In genomic region chr7:71379826-71380825, GRCm38 (mm10) we compare ENCODE assay signal across 12 mouse cellular contexts. TPM values are rescaled to one million over a fixed set of nuclear protein-coding genes. Genes with fewer than 3 reads are reported as not detected.
DNase-seq lines count a peak whose midpoint lies in the region; ATAC-seq lines count a peak whose summit lies in the region.
"Had no signal": no experiment of that assay in that cellular context is flagged by ENCODE, and none has a peak within 500 bp of the region (broad histone marks: within the 10 kb centered on the region; RNA-seq: fewer than 3 reads in every experiment).

No protein-coding gene starts in this region.

- H3K4me3 ChIP-seq in heart, embryonic 15.5 days: no peak overlapping the region
- no peak overlapping the region for H3K4me3 ChIP-seq in midbrain, embryonic 12.5 days
- H3K4me3 ChIP-seq in midbrain, embryonic 15.5 days: no peak overlapping the region
- H3K4me3 ChIP-seq in heart, embryonic 16.5 days (ENCODE audit: low read length): no peak overlapping the region
- H3K4me3 ChIP-seq in stomach, embryonic 15.5 days (replicated peaks): no peak overlapping the region

- no peak for DNase-seq in heart, adult 18-20 months
- no peak for DNase-seq in cerebellum, adult 11-12 months
- DNase-seq in right cerebral cortex, adult 18-20 months: no peak
- DNase-seq: layer of hippocampus, postnatal 36 days had no signal

- no peak for ATAC-seq in heart, embryonic 15.5 days (replicated peaks; ENCODE audit: insufficient number of reproducible peaks, insufficient read depth, low FRiP score, low read depth)
- ATAC-seq in midbrain, embryonic 12.5 days (ENCODE audit: low FRiP score, low read depth): no peak
- ATAC-seq in midbrain, embryonic 15.5 days (replicated peaks): no peak
- 0 out of 2 replicates have a peak, but pooled peaks have one; percentile 25 for ATAC-seq in heart, embryonic 16.5 days (replicated peaks; ENCODE audit: extremely low read depth, insufficient read depth, low FRiP score)
- ATAC-seq in stomach, embryonic 15.5 days (ENCODE audit: insufficient read depth, low FRiP score, low read depth): no peak

- no peaks in the 10 kb centered on the region for H3K36me3 ChIP-seq in heart, embryonic 15.5 days
- no peaks in the 10 kb centered on the region for H3K36me3 ChIP-seq in midbrain, embryonic 12.5 days
- H3K36me3 ChIP-seq in midbrain, embryonic 15.5 days (replicated peaks): no peaks in the 10 kb centered on the region
- H3K36me3 ChIP-seq in heart, embryonic 16.5 days (ENCODE audit: control insufficient read depth, insufficient read depth): no peaks in the 10 kb centered on the region
- H3K36me3 ChIP-seq in stomach, embryonic 15.5 days: no peaks in the 10 kb centered on the region

- H3K9ac ChIP-seq in heart, embryonic 15.5 days: no peak overlapping the region
- no peak overlapping the region for H3K9ac ChIP-seq in midbrain, embryonic 12.5 days (replicated peaks)
- H3K9ac ChIP-seq in midbrain, embryonic 15.5 days: no peak overlapping the region
- no peak overlapping the region; the same call in 1 of the 2 replicates for H3K9ac ChIP-seq in heart, embryonic 16.5 days (ENCODE audit: low read length)
- no peak overlapping the region for H3K9ac ChIP-seq in stomach, embryonic 15.5 days

- WGBS in heart, embryonic 15.5 days: 22% methylated on average over 18 of the region's 18 CpGs
- WGBS in midbrain, embryonic 12.5 days: 7% methylated on average over 18 of the region's 18 CpGs
- WGBS in midbrain, embryonic 15.5 days: 16% methylated on average over 18 of the region's 18 CpGs
- 24% methylated on average over 18 of the region's 18 CpGs for WGBS in heart, embryonic 16.5 days
- WGBS in stomach, embryonic 15.5 days: 18% methylated on average over 18 of the region's 18 CpGs

- peak overlapping the region; percentile 59 for H3K27ac ChIP-seq in heart, embryonic 15.5 days
- peak overlapping the region; percentile 64 for H3K27ac ChIP-seq in midbrain, embryonic 12.5 days (replicated peaks)
- H3K27ac ChIP-seq in midbrain, embryonic 15.5 days: no peak overlapping the region
- H3K27ac ChIP-seq in heart, embryonic 16.5 days (ENCODE audit: low read length): peak overlapping the region; percentile 53
- H3K27ac ChIP-seq in stomach, embryonic 15.5 days: peak overlapping the region; percentile 36; the same call in 1 of the 2 replicates

- H3K9me3 ChIP-seq in heart, embryonic 15.5 days (replicated peaks): no peaks in the 10 kb centered on the region
- H3K9me3 ChIP-seq in midbrain, embryonic 12.5 days: no peaks in the 10 kb centered on the region
- no peaks in the 10 kb centered on the region for H3K9me3 ChIP-seq in midbrain, embryonic 15.5 days
- H3K9me3 ChIP-seq in heart, embryonic 16.5 days (replicated peaks; ENCODE audit: control insufficient read depth, low read length): no peaks in the 10 kb centered on the region
- H3K9me3 ChIP-seq in stomach, embryonic 15.5 days: no peaks in the 10 kb centered on the region

- peak overlapping the region; percentile 23; the same call in 1 of the 2 replicates for H3K4me2 ChIP-seq in heart, embryonic 15.5 days
- peak overlapping the region; percentile 30 for H3K4me2 ChIP-seq in midbrain, embryonic 12.5 days (replicated peaks)
- H3K4me2 ChIP-seq in midbrain, embryonic 15.5 days: no peak overlapping the region
- H3K4me2 ChIP-seq in heart, embryonic 16.5 days (ENCODE audit: low read depth, low read length): peak overlapping the region; percentile 17; the same call in 1 of the 2 replicates
- H3K4me2 ChIP-seq in stomach, embryonic 15.5 days: no peak overlapping the region; the same call in 1 of the 2 replicates

- H3K27me3 ChIP-seq in heart, embryonic 15.5 days: no peaks in the 10 kb centered on the region
- peaks cover 31% of the 10 kb centered on the region; the same call in 1 of the 2 replicates for H3K27me3 ChIP-seq in midbrain, embryonic 12.5 days
- peaks cover 10% of the 10 kb centered on the region for H3K27me3 ChIP-seq in midbrain, embryonic 15.5 days (replicated peaks)
- H3K27me3 ChIP-seq in heart, embryonic 16.5 days (ENCODE audit: control insufficient read depth, insufficient read depth, low read length): no peaks in the 10 kb centered on the region
- H3K27me3 ChIP-seq in stomach, embryonic 15.5 days (replicated peaks): no peaks in the 10 kb centered on the region

- H3K4me1 ChIP-seq in heart, embryonic 15.5 days (replicated peaks): peaks cover 35% of the 10 kb centered on the region
- H3K4me1 ChIP-seq in midbrain, embryonic 12.5 days: peaks cover 32% of the 10 kb centered on the region
- peaks cover 9% of the 10 kb centered on the region for H3K4me1 ChIP-seq in midbrain, embryonic 15.5 days
- H3K4me1 ChIP-seq in heart, embryonic 16.5 days (ENCODE audit: control insufficient read depth, insufficient read depth, low read length): peaks cover 24% of the 10 kb centered on the region
- H3K4me1 ChIP-seq in stomach, embryonic 15.5 days: peaks cover 12% of the 10 kb centered on the region

RNA-seq across cellular contexts. Expression of gene Gm10295, which starts 28.8 kb away (rescaled TPM):
- not detected in 2 replicates for polyA plus RNA-seq in heart, embryonic 15.5 days (2015; fragmentation: Nextera tagmentation; extraction: Ambion mirVana)
- not detected for total RNA-seq in heart, adult 18-20 months (2021)
- not detected in 2 replicates for polyA plus RNA-seq in midbrain, embryonic 12.5 days (2016; fragmentation: Nextera tagmentation; extraction: Ambion mirVana)
- not detected in 2 replicates for polyA plus RNA-seq in midbrain, embryonic 15.5 days (2015; fragmentation: Nextera tagmentation; extraction: Ambion mirVana)
- not detected in 2 replicates for polyA plus RNA-seq in heart, embryonic 16.5 days (2015; fragmentation: Nextera tagmentation; extraction: Ambion mirVana)
- polyA plus RNA-seq in stomach, embryonic 15.5 days (2015; fragmentation: Nextera tagmentation; extraction: Ambion mirVana): not detected in 2 replicates
- total RNA-seq: gastrocnemius, adult 18-20 months; layer of hippocampus, postnatal 36 days; neutrophil, adult 5-6 weeks had no signal
- polyA plus RNA-seq: liver, embryonic 16.5 days had no signal

Comparison
In these comparisons a context has a peak if more than half of its experiments do, and no peak if none do; other contexts are left out.
1. H3K4me2 ChIP-seq: peak in heart, embryonic 15.5 days (single experiment), midbrain, embryonic 12.5 days (single experiment) and heart, embryonic 16.5 days (single experiment); none in midbrain, embryonic 15.5 days (single experiment) and stomach, embryonic 15.5 days (single experiment).